19 mouse cellular contexts compared by ENCODE assay signal in the genomic region with DNA sequence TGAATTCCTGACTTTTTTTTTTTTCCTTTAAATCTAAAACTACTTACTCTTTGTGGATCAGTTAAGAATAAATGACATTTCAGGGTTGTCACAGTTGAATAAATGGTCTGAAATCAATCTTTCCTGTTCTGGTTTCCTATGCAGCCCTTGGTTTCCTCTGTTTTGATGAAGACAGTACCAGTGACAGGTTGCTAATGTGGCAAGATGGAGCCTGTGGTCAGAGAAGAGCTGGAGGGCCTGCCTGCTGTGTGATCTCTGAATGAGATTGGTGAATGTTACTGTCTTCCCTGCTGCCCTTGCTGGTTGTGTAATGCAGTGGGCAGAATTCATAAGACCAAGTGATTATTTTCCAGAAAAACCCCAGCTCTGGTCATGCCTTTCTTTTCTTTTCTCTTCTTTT. TPM values are rescaled to one million over a fixed set of nuclear protein-coding genes. Genes with fewer than 3 reads are reported as not detected.
A peak's percentile ranks its signal among the peaks of the same experiment; 100 is the strongest.
DNase-seq lines count a peak whose midpoint lies in the region; ATAC-seq lines count a peak whose summit lies in the region.
"Had no signal": no experiment of that assay in that cellular context is flagged by ENCODE, and none has a peak within 500 bp of the region (broad histone marks: within the 10 kb centered on the region; RNA-seq: fewer than 3 reads in every experiment).

No protein-coding gene starts in this region.

- H3K4me2 ChIP-seq in midbrain, embryonic 16.5 days (ENCODE audit: low read length), result no peak overlapping the region
- H3K4me2 ChIP-seq: embryonic facial prominence, embryonic 15.5 days; intestine, embryonic 15.5 days had no signal

- H3K27me3 ChIP-seq in midbrain, embryonic 10.5 days (ENCODE audit: low read depth, poor library complexity, severe bottlenecking), result no peaks in the 10 kb centered on the region
- H3K27me3 ChIP-seq in midbrain, embryonic 16.5 days (ENCODE audit: control insufficient read depth, insufficient read depth, low read depth, low read length), result no peaks in the 10 kb centered on the region
- H3K27me3 ChIP-seq: embryonic facial prominence, embryonic 15.5 days; hindbrain, embryonic 13.5 days; intestine, embryonic 15.5 days had no signal

- no peak overlapping the region for H3K4me3 ChIP-seq in midbrain, embryonic 10.5 days
- H3K4me3 ChIP-seq in midbrain, embryonic 16.5 days (ENCODE audit: low read depth, low read length), result no peak overlapping the region
- H3K4me3 ChIP-seq: embryonic facial prominence, embryonic 15.5 days; gastrocnemius, adult 2 months; hindbrain, embryonic 13.5 days; intestine, embryonic 15.5 days had no signal

- H3K9me3 ChIP-seq in midbrain, embryonic 10.5 days (replicated peaks), result no peaks in the 10 kb centered on the region
- H3K9me3 ChIP-seq in midbrain, embryonic 16.5 days (replicated peaks; ENCODE audit: control insufficient read depth, low read length, poor library complexity, severe bottlenecking), result no peaks in the 10 kb centered on the region
- H3K9me3 ChIP-seq: embryonic facial prominence, embryonic 15.5 days; hindbrain, embryonic 10.5 days; hindbrain, embryonic 13.5 days; intestine, embryonic 15.5 days had no signal

- peaks cover 31% of the 10 kb centered on the region for H3K4me1 ChIP-seq in midbrain, embryonic 10.5 days
- H3K4me1 ChIP-seq in midbrain, embryonic 16.5 days (ENCODE audit: control insufficient read depth, insufficient read depth, low read length), result no peaks in the 10 kb centered on the region
- H3K4me1 ChIP-seq: embryonic facial prominence, embryonic 15.5 days; intestine, embryonic 15.5 days had no signal

- no peak for ATAC-seq in midbrain, embryonic 16.5 days
- peak; percentile 99 for ATAC-seq in common myeloid progenitor, adult 5-6 weeks (replicated peaks; ENCODE audit: low read depth, poor library complexity, severe bottlenecking)
- ATAC-seq in hematopoietic stem cell, adult 5-6 weeks (replicated peaks in 1 of 2; ENCODE audit: insufficient read depth in 1 of 2, low FRiP score in 2 of 2, low TSS enrichment in 1 of 2, low read depth in 1 of 2, poor library complexity in 2 of 2, severe bottlenecking in 2 of 2), result peak; percentile 62 to 66; a peak in 2 of 4 replicates
- ATAC-seq: activated CD4-positive, CD25-positive, alpha-beta regulatory T cell, adult 4 months; intestine, embryonic 15.5 days had no signal

- no peak overlapping the region for H3K9ac ChIP-seq in midbrain, embryonic 16.5 days (ENCODE audit: low read depth, low read length)
- H3K9ac ChIP-seq: embryonic facial prominence, embryonic 15.5 days; forebrain, postnatal 0 days; hindbrain, embryonic 13.5 days; intestine, embryonic 15.5 days had no signal

- no peaks in the 10 kb centered on the region for H3K36me3 ChIP-seq in midbrain, embryonic 10.5 days
- no peaks in the 10 kb centered on the region for H3K36me3 ChIP-seq in midbrain, embryonic 16.5 days (ENCODE audit: control insufficient read depth, insufficient read depth, low read length)
- H3K36me3 ChIP-seq: embryonic facial prominence, embryonic 15.5 days; hindbrain, embryonic 10.5 days; hindbrain, embryonic 13.5 days; intestine, embryonic 15.5 days had no signal

- DNase-seq in midbrain, embryonic 10.5 days (ENCODE audit: low spot score), result no peak
- DNase-seq in spleen, postnatal 14 days (ENCODE audit: low spot score in 2 of 2), result no peak
- no peak for DNase-seq in embryo, embryonic 9.5 days (ENCODE audit: extremely low spot score)
- DNase-seq: adrenal gland, postnatal 10 days; adrenal gland, postnatal 36 days; cerebellum, adult 18-20 months; cerebellum, adult 9-10 months; cerebellum, postnatal 14 days; gastrocnemius, adult 2 months; gastrocnemius, postnatal 14 days had no signal

- peak overlapping the region; percentile 79; the same call in 1 of the 2 replicates for H3K27ac ChIP-seq in midbrain, embryonic 10.5 days (replicated peaks)
- no peak overlapping the region for H3K27ac ChIP-seq in midbrain, embryonic 16.5 days (ENCODE audit: low read length)
- H3K27ac ChIP-seq: embryonic facial prominence, embryonic 15.5 days; gastrocnemius, adult 2 months; hindbrain, embryonic 13.5 days; intestine, embryonic 15.5 days had no signal

RNA-seq across cellular contexts. Expression of a gene that starts 22.4 kb away (rescaled TPM):
- 232 TPM in 2 replicates for polyA plus RNA-seq in midbrain, embryonic 10.5 days (2016; fragmentation: Nextera tagmentation; extraction: Ambion mirVana)
- polyA plus RNA-seq in midbrain, embryonic 16.5 days (2015; fragmentation: Nextera tagmentation; extraction: Ambion mirVana), result 156 and 164 TPM in 2 replicates
- total RNA-seq in common myeloid progenitor, adult 5-6 weeks (2017), result 24.4 and 62.5 TPM in 2 replicates
- total RNA-seq in hematopoietic stem cell, adult 5-6 weeks (2017), result 37.1 and 47.6 TPM in 2 replicates
